Mouse (Mus musculus): ENCODE data around the gene Pex12. TPM values are rescaled to one million over a fixed set of nuclear protein-coding genes. Genes with fewer than 3 reads are reported as not detected.

Gene Pex12
- polyA plus RNA-seq, 2 experiments = 3.1 to 4.2 TPM

DNA sequence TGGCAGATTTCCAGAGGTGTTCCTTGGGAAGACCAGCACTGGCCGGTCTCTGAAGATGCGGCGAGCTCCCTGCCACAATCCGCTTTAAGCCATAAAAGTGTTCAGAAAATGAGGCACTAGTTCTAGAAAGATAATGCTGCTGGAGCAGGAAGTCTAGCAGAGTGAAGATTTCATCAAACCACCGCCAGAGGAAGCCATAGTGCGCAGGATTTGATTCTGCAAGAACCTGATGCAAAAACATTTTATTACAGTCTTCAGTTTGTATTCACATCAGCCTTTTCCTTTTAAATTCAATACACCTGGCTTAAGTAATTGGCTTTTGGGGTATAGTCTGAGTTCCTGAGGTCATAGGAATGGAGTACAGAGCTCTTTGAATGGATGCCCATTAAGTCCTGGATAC is 4.6 kb downstream of the Pex12 start:
- peak overlapping the region; percentile 83 to 92 for H3K4me3 ChIP-seq (ENCODE audit: insufficient read depth in 1 of 2, low read depth in 2 of 2, low read length in 2 of 2)
- peaks cover 36% of the 10 kb centered on the region for H3K36me3 ChIP-seq (replicated peaks; ENCODE audit: control insufficient read depth, insufficient read depth, low read depth)
- whole genome bisulfite sequencing (ENCODE audit: insufficient replicate concordance) = 33% methylated on average over 6 of the region's 6 CpGs
- H3K9me3 ChIP-seq (ENCODE audit: control insufficient read depth, low read length) = no peaks in the 10 kb centered on the region
- ATAC-seq (ENCODE audit: insufficient read depth) (no peak), DNase-seq (ENCODE audit: low read depth in 3 of 3, low spot score in 3 of 3) (no peak)
- peak overlapping the region; percentile 99 for H3K4me2 ChIP-seq (ENCODE audit: low read depth)
- TF ChIP-seq CTCF (IDR thresholded peaks at IDR 0.05; ENCODE audit: low read depth) (peak; percentile 20; the same call in 1 of the 2 replicates), EP300 (IDR thresholded peaks at IDR 0.05; ENCODE audit: low read depth) (no peak)
- peaks cover 17 to 32% of the 10 kb centered on the region in 2 experiments for H3K4me1 ChIP-seq (replicated peaks; ENCODE audit: control insufficient read depth in 2 of 2, insufficient read depth in 2 of 2, low read length in 1 of 2)
- no peaks in the 10 kb centered on the region for H3K27me3 ChIP-seq (ENCODE audit: control insufficient read depth, insufficient read depth, low read length)
- peak overlapping the region; percentile 83 for H3K27ac ChIP-seq
- H3K9ac ChIP-seq (replicated peaks) = peak overlapping the region; percentile 89

DNA sequence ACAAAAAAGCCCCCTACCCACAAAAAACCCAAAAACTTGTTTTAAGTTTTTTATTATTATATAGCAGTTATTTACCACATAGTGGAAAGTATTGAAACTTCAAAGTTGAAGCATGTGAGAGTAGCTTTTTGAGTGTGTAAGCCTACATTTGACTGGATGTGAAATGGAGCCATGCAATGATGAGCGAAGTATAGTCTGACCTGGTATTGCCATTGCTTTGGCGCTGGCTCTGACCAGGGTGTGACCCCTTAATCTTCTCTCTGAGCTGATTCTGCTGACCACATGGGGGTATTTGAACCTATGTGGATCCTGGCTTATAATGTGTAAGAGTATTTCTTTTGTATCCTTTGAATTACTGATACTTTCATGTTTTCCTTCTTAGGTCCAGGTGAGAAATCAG is 8.3 kb downstream of the Pex12 start:
- ATAC-seq (ENCODE audit: insufficient read depth) (no peak), DNase-seq (ENCODE audit: low read depth in 3 of 3, low spot score in 3 of 3) (no peak)
- H3K4me3 ChIP-seq (ENCODE audit: insufficient read depth in 1 of 2, low read depth in 2 of 2, low read length in 2 of 2) = peak overlapping the region in 1 of 2 experiments; percentile 94; a peak in 1 of 4 replicates
- no peaks in the 10 kb centered on the region for H3K27me3 ChIP-seq (ENCODE audit: control insufficient read depth, insufficient read depth, low read length)
- WGBS (ENCODE audit: insufficient replicate concordance) = 91% methylated on average over 2 of the region's 2 CpGs
- peak overlapping the region; percentile 95 for H3K4me2 ChIP-seq (ENCODE audit: low read depth)
- H3K36me3 ChIP-seq (replicated peaks; ENCODE audit: control insufficient read depth, insufficient read depth, low read depth) = peaks cover 36% of the 10 kb centered on the region
- no peak overlapping the region for H3K27ac ChIP-seq
- H3K9ac ChIP-seq (replicated peaks) = no peak overlapping the region
- peaks cover 20 to 35% of the 10 kb centered on the region in 2 experiments for H3K4me1 ChIP-seq (replicated peaks; ENCODE audit: control insufficient read depth in 2 of 2, insufficient read depth in 2 of 2, low read length in 1 of 2)
- TF ChIP-seq EP300 (IDR thresholded peaks at IDR 0.05; ENCODE audit: low read depth) = no peak
- TF ChIP-seq CTCF (IDR thresholded peaks at IDR 0.05; ENCODE audit: low read depth) = no peak
- H3K9me3 ChIP-seq (ENCODE audit: control insufficient read depth, low read length) = no peaks in the 10 kb centered on the region

DNA sequence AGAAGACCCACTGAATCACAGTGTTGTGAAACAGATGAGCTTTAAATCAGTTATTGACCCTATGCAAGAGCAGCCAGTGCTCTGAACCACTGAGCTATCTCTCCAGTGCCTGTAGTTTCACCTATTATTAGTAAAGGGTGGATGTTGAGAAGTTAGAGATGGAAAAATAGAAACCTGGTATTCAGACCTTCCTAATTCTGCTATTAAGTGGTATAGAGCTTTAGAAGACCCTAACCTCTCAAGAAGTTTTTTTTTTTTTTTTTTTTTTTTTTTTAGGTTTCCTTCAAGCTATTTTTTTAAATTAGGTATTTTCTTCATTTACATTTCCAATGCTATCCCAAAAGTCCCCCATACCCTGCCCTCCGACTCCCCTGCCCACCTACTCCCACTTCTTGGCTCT is 9.2 kb downstream of the Pex12 start:
- Histone ChIP-seq H3K9me3 (ENCODE audit: control insufficient read depth, low read length) (no peaks in the 10 kb centered on the region), H3K36me3 (replicated peaks; ENCODE audit: control insufficient read depth, insufficient read depth, low read depth) (peaks cover 36% of the 10 kb centered on the region), H3K4me1 (replicated peaks; ENCODE audit: control insufficient read depth in 2 of 2, insufficient read depth in 2 of 2, low read length in 1 of 2) (peaks cover 27 to 36% of the 10 kb centered on the region in 2 experiments), H3K27me3 (ENCODE audit: control insufficient read depth, insufficient read depth, low read length) (no peaks in the 10 kb centered on the region), H3K9ac (replicated peaks) (peak overlapping the region; percentile 93), H3K4me2 (ENCODE audit: low read depth) (peak overlapping the region; percentile 95), H3K4me3 (ENCODE audit: insufficient read depth in 1 of 2, low read depth in 2 of 2, low read length in 2 of 2) (peak overlapping the region; percentile 62 to 94), H3K27ac (peak overlapping the region; percentile 12)
- DNase-seq (ENCODE audit: low read depth in 3 of 3, low spot score in 3 of 3) (no peak), ATAC-seq (ENCODE audit: insufficient read depth) (no peak)
- 77% methylated on average over 1 of the region's 1 CpGs for WGBS (ENCODE audit: insufficient replicate concordance)
- no peak for TF ChIP-seq CTCF (IDR thresholded peaks at IDR 0.05; ENCODE audit: low read depth)
- no peak for TF ChIP-seq EP300 (IDR thresholded peaks at IDR 0.05; ENCODE audit: low read depth)

DNA sequence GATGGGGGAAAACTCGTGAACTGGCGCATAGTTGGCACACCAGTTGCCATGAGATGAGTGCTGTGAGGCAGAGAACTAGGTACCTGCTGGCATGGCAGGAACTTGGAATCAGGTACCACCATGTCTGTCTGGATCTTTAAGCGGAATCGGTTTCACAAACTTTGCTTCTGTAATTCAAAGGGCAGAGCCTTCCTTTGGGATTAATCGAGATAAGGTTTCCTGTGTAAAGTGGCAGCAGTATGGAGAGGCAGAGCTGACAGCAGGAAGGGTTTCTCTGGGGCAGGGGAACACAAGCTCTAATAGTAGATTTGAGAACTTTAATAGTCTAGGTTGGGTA is 10.2 kb downstream of the Pex12 start:
- Histone ChIP-seq H3K9me3 (ENCODE audit: control insufficient read depth, low read length) (no peaks in the 10 kb centered on the region), H3K36me3 (replicated peaks; ENCODE audit: control insufficient read depth, insufficient read depth, low read depth) (peaks cover 32% of the 10 kb centered on the region), H3K27ac (peak overlapping the region; percentile 72), H3K4me1 (replicated peaks; ENCODE audit: control insufficient read depth in 2 of 2, insufficient read depth in 2 of 2, low read length in 1 of 2) (peaks cover 28 to 32% of the 10 kb centered on the region in 2 experiments), H3K27me3 (ENCODE audit: control insufficient read depth, insufficient read depth, low read length) (no peaks in the 10 kb centered on the region), H3K9ac (replicated peaks) (peak overlapping the region; percentile 93), H3K4me3 (ENCODE audit: insufficient read depth in 1 of 2, low read depth in 2 of 2, low read length in 2 of 2) (peak overlapping the region; percentile 94), H3K4me2 (ENCODE audit: low read depth) (peak overlapping the region; percentile 95)
- TF ChIP-seq CTCF (IDR thresholded peaks at IDR 0.05; ENCODE audit: low read depth) (no peak), EP300 (IDR thresholded peaks at IDR 0.05; ENCODE audit: low read depth) (no peak)
- ATAC-seq (ENCODE audit: insufficient read depth) = no peak
- WGBS (ENCODE audit: insufficient replicate concordance) = 2% methylated on average over 5 of the region's 5 CpGs
- DNase-seq (ENCODE audit: low read depth in 3 of 3, low spot score in 3 of 3) = no peak

DNA sequence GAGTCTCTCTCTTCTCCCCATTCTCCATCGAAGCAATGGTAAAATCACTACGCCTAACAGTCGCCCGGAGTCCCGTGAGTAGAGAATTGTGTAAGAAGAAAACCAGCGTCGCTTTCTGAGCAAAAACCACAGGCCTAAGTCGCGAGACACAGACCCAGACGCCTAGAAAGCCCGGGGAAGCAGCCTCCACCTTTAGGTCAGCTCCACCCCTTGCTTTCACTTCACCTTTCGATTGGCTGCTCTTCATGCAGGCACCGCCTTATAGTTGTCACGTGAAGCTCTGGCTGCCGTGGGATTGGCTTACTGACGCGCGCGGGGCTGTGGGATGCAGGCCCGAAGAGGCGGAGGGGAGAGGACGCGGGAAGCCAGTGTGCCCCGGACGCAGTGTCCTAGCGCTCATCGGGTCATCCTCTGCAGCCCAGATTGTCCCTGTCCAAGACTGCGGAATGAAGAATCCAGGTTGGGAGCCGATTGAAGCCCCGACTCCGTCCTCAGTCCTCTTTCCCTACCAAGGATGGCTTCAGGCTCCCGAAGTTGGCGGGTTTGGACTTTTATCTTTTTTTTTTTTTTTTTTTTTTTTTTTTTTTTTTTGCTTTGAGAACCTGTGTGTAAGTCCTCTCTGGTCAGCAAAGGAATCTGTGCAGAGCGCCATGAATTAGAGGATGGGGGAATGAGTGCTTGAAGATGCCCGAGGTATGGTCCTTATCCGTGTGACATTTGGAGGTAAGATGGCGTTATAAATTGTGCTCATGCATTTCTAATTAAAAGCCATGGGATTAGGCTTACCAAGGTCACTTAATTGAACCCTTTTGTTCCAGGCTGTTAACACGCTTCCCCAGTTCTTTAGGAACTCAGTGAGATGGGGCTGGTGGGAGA is 10.8 kb downstream of the Pex12 start:
- Histone ChIP-seq H3K4me2 (ENCODE audit: low read depth) (peak overlapping the region; percentile 95), H3K9ac (replicated peaks) (peak overlapping the region; percentile 93), H3K36me3 (replicated peaks; ENCODE audit: control insufficient read depth, insufficient read depth, low read depth) (peaks cover 26% of the 10 kb centered on the region), H3K4me3 (ENCODE audit: insufficient read depth in 1 of 2, low read depth in 2 of 2, low read length in 2 of 2) (peak overlapping the region; percentile 94), H3K4me1 (replicated peaks; ENCODE audit: control insufficient read depth in 2 of 2, insufficient read depth in 2 of 2, low read length in 1 of 2) (peaks cover 32 to 33% of the 10 kb centered on the region in 2 experiments), H3K27ac (peak overlapping the region; percentile 86), H3K27me3 (ENCODE audit: control insufficient read depth, insufficient read depth, low read length) (no peaks in the 10 kb centered on the region), H3K9me3 (ENCODE audit: control insufficient read depth, low read length) (no peaks in the 10 kb centered on the region)
- DNase-seq (ENCODE audit: low read depth in 3 of 3, low spot score in 3 of 3) = peak; percentile 94 to 95 (median 95)
- under 1% methylated on average over 38 of the region's 38 CpGs for WGBS (ENCODE audit: insufficient replicate concordance)
- TF ChIP-seq CTCF (IDR thresholded peaks at IDR 0.05; ENCODE audit: low read depth) (no peak), EP300 (IDR thresholded peaks at IDR 0.05; ENCODE audit: low read depth) (no peak)
- ATAC-seq (ENCODE audit: insufficient read depth) = peak; percentile 89
